Mouse (Mus musculus): ENCODE measurements around the gene Lrrc29. TPM values are rescaled to one million over a fixed set of nuclear protein-coding genes. Genes with fewer than 3 reads are reported as not detected.

Gene Lrrc29
- polyA plus RNA-seq, 1 experiment from 2014 or later: 1.4 TPM

DNA sequence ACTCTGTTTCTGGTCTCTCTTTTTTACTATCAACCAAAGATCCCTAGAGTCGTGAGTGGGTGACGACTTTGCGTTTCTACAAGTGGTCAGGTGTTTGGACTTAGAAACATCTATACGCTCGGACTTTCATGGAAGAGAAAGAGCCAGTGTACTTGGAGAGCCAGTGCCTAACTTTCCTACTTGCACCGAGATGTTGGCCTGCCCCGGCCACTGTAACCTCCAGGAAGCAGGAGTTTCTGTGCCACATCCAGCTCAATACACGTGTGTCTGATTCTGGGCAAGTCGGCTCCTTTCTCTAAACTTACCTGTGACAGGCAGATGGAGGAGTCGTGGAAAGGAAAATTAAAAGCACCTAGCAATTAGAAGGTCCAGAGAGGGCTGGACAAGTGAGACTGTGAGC lies 50.2 kb downstream of the Lrrc29 start, which contains the start of gene Nol3:
Nol3 (plus strand) TSS at position 301 of the 400 bp plus-strand sequence.
- H3K4me3 ChIP-seq: peak within 1 kb of the TSS; percentile 55
- H3K36me3 ChIP-seq (replicated peaks): no peaks in the 10 kb centered on the region; the same call in 1 of the 2 replicates
- peaks cover 100% of the 10 kb centered on the region for H3K27me3 ChIP-seq (ENCODE audit: poor library complexity, severe bottlenecking)
- WGBS: 4% methylated on average over 10 of the region's 10 CpGs
- peaks cover 39% of the 10 kb centered on the region for H3K4me1 ChIP-seq
- H3K27ac ChIP-seq: peak within 1 kb of the TSS; percentile 44; the same call in 1 of the 2 replicates
- no peaks in the 10 kb centered on the region for H3K9me3 ChIP-seq
- DNase-seq (ENCODE audit: extremely low spot score, low spot score): no peak

DNA sequence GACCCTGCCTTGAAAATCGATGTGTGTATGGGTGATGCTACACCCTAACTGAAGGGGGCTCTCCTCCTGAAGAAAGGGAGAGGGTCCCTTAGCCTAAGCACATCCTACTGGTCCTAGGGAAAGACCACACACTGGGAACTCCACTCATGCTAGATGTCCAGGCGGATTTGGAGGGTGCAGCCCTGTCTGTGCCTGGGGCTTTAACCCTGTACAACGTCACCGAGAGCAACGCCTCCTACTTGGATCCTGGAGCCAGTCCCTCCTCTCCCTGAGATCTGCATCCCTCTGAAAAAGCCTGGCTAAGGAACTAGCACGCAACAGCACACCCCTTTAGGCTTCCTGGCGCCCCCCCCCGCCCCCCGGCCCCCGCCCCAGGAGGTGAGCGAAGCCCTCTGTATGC lies 50.7 kb downstream of the Lrrc29 start:
- Histone ChIP-seq H3K4me3 (no peak overlapping the region), H3K4me1 (peaks cover 44% of the 10 kb centered on the region), H3K27ac (no peak overlapping the region), H3K27me3 (ENCODE audit: poor library complexity, severe bottlenecking) (peaks cover 100% of the 10 kb centered on the region), H3K36me3 (replicated peaks) (no peaks in the 10 kb centered on the region; the same call in 1 of the 2 replicates), H3K9me3 (no peaks in the 10 kb centered on the region)
- no peak for DNase-seq (ENCODE audit: extremely low spot score, low spot score)
- WGBS: 6% methylated on average over 11 of the region's 11 CpGs

- Histone ChIP-seq H3K36me3 (replicated peaks) (no peaks in the 10 kb centered on the region), H3K27me3 (ENCODE audit: poor library complexity, severe bottlenecking) (peaks cover 100% of the 10 kb centered on the region), H3K27ac (no peak overlapping the region), H3K4me1 (peaks cover 49% of the 10 kb centered on the region), H3K4me3 (peak overlapping the region; percentile 27; the same call in 1 of the 2 replicates), H3K9me3 (peaks cover 5% of the 10 kb centered on the region)
- DNase-seq (ENCODE audit: extremely low spot score, low spot score): no peak
- WGBS: under 1% methylated on average over 11 of the region's 11 CpGs
These were observed 55.2 kb downstream of the Lrrc29 start for GRCm38 (mm10) chr8:105270916-105271186.

- Histone ChIP-seq H3K36me3 (replicated peaks) (no peaks in the 10 kb centered on the region), H3K9me3 (peaks cover 5% of the 10 kb centered on the region), H3K27me3 (ENCODE audit: poor library complexity, severe bottlenecking) (peaks cover 100% of the 10 kb centered on the region), H3K27ac (no peak overlapping the region), H3K4me3 (peak overlapping the region; percentile 57), H3K4me1 (peaks cover 44% of the 10 kb centered on the region)
- no peak for DNase-seq (ENCODE audit: extremely low spot score, low spot score)
- WGBS: 2% methylated on average over 39 of the region's 39 CpGs
These were observed 55.8 kb downstream of the Lrrc29 start for GRCm38 (mm10) chr8:105270101-105270915.

DNA sequence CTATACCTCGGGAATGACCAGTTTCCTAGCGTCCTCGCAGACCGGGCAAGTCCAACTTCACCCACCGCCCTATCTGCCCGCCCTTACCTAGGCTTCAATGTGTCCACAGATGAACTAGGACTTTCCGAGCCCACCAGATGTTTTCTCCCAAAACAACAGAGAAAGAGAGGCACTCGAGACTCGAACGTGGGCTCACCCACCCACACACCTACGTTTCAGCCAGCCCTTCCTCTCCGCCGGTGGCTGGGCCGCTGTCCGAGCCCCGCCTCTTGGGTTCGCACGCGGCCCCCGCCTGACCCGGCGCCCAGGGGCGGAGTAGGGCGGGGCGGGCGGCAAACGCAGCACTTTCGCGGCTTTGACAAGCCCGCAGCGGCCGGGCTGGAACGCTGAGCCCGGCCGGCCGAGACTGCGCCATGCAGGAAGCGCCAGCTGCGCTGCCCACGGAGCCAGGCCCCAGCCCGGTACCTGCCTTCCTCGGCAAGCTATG lies 56.6 kb downstream of the Lrrc29 start, which contains the start of gene Hsf4:
Hsf4 (plus strand) TSS at position 341 of the 487 bp plus-strand sequence.
- Histone ChIP-seq H3K4me3 (peak within 1 kb of the TSS; percentile 57), H3K4me1 (peaks cover 51% of the 10 kb centered on the region), H3K27ac (no peak within 1 kb of the TSS), H3K9me3 (peaks cover 5% of the 10 kb centered on the region), H3K27me3 (ENCODE audit: poor library complexity, severe bottlenecking) (peaks cover 100% of the 10 kb centered on the region), H3K36me3 (replicated peaks) (no peaks in the 10 kb centered on the region)
- no peak for DNase-seq (ENCODE audit: extremely low spot score, low spot score)
- whole genome bisulfite sequencing: under 1% methylated on average over 42 of the region's 42 CpGs

DNA sequence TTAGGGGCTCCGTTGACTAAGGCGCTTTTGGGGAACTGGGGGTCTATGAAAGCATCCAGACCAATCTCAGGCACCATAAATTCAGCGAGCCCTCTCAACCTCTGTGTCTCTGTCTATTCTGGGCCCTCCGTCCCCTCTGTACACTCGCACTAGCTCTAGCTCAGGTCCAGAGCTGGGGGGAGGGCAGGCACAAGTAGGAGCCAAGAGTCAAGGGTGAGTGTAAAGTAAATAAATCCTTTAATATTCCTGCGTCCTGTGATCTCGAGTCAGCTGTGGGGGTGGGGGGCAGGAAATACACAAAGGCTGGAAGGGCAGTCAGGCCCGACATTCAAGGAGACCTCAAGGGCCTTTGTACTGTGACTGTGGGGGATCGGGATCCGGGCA lies 57.0 kb downstream of the Lrrc29 start:
- Histone ChIP-seq H3K4me3 (peak overlapping the region; percentile 57), H3K27me3 (ENCODE audit: poor library complexity, severe bottlenecking) (peaks cover 100% of the 10 kb centered on the region), H3K27ac (no peak overlapping the region), H3K36me3 (replicated peaks) (no peaks in the 10 kb centered on the region), H3K9me3 (peaks cover 5% of the 10 kb centered on the region), H3K4me1 (peaks cover 55% of the 10 kb centered on the region)
- no peak for DNase-seq (ENCODE audit: extremely low spot score, low spot score)
- under 1% methylated on average over 10 of the region's 10 CpGs for whole genome bisulfite sequencing

DNA sequence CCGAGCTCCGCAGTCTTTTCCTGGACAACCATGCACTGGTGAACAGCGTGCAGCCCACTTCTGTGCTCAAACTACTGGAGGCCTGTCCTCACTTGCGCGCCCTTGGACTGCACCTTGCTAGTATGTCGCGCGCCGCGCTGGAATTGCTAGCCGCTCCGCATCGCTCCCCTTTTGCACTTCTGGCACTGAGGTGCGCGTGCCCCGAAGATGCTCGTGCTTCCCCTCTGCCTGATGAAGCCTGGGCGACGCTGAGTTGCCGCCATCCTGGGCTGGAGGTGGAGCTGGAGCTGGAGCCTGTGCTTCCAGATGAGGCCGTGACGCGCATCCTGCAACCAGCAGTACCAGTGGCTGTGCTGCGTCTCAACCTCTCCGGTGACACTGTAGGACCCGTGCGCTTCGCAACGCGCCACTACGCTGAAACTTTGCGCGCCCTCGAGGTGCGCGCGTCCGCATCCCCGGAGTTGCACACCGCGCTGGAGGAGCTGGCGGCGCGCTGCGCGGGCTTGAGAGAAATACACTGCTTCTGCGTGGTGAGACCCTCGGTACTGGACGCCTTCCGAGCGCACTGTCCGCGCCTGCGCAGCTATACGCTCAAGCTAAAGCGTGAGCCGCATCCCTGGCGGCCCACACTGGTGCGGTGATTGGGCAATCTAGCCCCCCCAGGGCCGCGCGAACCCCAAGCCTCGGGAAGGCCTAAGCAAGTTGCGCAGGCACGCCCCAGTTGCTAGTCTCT lies 57.6 kb downstream of the Lrrc29 start:
- WGBS: under 1% methylated on average over 65 of the region's 65 CpGs
- peak; percentile 71 for DNase-seq (ENCODE audit: extremely low spot score, low spot score)
- Histone ChIP-seq H3K9me3 (peaks cover 5% of the 10 kb centered on the region), H3K27ac (no peak overlapping the region), H3K36me3 (replicated peaks) (no peaks in the 10 kb centered on the region), H3K4me1 (peaks cover 59% of the 10 kb centered on the region), H3K27me3 (ENCODE audit: poor library complexity, severe bottlenecking) (peaks cover 100% of the 10 kb centered on the region), H3K4me3 (peak overlapping the region; percentile 57)

- WGBS: 7% methylated on average over 13 of the region's 13 CpGs
- H3K4me3 ChIP-seq: no peak overlapping the region; the same call in 1 of the 2 replicates
- DNase-seq (ENCODE audit: extremely low spot score, low spot score): no peak
These were observed 59.3 kb downstream of the Lrrc29 start for GRCm38 (mm10) chr8:105266775-105267174.

GRCm38 (mm10) chr8:105265128-105265527 lies 61.0 kb downstream of the Lrrc29 start:
- no peak for DNase-seq (ENCODE audit: extremely low spot score, low spot score)
- H3K27ac ChIP-seq: no peak overlapping the region
- H3K4me3 ChIP-seq: peak overlapping the region; percentile 62
- H3K9me3 ChIP-seq: peaks cover 11% of the 10 kb centered on the region
- WGBS: 16% methylated on average over 10 of the region's 10 CpGs
- peaks cover 43% of the 10 kb centered on the region for H3K4me1 ChIP-seq
- no peaks in the 10 kb centered on the region for H3K36me3 ChIP-seq (replicated peaks)
- H3K27me3 ChIP-seq (ENCODE audit: poor library complexity, severe bottlenecking): peaks cover 100% of the 10 kb centered on the region

More at GRCm38 (mm10) chr8:105266775-105267174, 59.3 kb downstream of the Lrrc29 start:
- peaks cover 7% of the 10 kb centered on the region for H3K9me3 ChIP-seq
- H3K4me1 ChIP-seq: peaks cover 58% of the 10 kb centered on the region
- peaks cover 100% of the 10 kb centered on the region for H3K27me3 ChIP-seq (ENCODE audit: poor library complexity, severe bottlenecking)
- H3K27ac ChIP-seq: no peak overlapping the region
- no peaks in the 10 kb centered on the region for H3K36me3 ChIP-seq (replicated peaks)

DNA sequence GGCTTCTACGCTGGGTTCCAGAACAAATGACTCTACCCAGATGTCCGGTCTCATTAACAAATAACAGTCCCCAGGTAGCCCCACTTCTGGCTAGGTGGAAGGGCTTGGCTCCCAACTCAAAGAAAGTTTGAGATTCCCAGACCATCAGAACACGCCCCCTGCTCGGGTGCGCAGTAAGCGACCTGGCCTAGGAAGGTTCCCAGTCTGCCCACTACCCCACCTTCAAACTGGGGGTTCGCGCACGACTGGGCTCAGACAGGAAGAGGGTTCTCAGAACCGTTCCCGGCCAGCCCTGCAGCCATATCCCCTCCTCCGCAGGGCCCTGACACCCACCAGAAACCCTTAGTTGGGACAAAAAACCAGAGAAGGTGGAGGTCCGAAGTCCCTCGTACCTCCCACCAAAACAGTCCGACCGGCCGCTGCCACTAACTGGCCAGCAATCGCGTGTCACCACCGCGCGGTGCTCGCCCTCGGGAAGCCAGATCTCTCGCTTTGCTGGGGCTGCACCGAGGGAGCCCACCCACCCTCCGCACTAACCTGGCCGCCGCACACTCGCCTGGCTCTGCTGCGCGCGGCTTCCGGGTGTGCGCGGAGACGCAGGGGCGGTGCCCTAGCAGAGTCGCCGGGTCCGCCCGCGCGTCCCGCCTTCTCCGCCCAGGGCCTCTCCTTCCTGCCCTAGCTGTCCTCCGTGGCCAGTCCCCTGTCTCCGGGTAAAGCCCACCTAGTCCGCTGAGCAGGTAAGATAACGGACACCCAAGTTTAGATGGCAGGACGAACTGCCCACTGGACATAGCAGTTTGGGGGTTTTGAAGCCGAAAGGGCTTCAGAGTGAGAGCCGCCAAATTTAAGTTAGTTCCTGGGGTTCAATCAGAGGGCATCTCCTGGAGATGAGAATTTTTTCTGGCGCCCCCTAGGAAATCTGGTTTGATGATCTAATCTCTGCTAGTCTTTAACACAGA lies 61.8 kb downstream of the Lrrc29 start, which contains the start of the genes Tradd and Fbxl8:
Tradd (minus strand) TSS at position 586 of the 959 bp plus-strand sequence.
Fbxl8 (plus strand) TSS at position 625 of the 959 bp plus-strand sequence.
- Histone ChIP-seq H3K9me3 (peaks cover 11% of the 10 kb centered on the region), H3K27ac (peak within 1 kb of the TSS; percentile 27; the same call in 1 of the 2 replicates), H3K27me3 (ENCODE audit: poor library complexity, severe bottlenecking) (peaks cover 100% of the 10 kb centered on the region), H3K4me1 (peaks cover 41% of the 10 kb centered on the region), H3K4me3 (peak within 1 kb of the TSS; percentile 62), H3K36me3 (replicated peaks) (no peaks in the 10 kb centered on the region)
- 1% methylated on average over 54 of the region's 54 CpGs for WGBS
- DNase-seq (ENCODE audit: extremely low spot score, low spot score): peak; percentile 69

GRCm38 (mm10) chr8:105263244-105263912 lies 62.7 kb downstream of the Lrrc29 start:
- H3K27me3 ChIP-seq (ENCODE audit: poor library complexity, severe bottlenecking): peaks cover 100% of the 10 kb centered on the region
- 38% methylated on average over 16 of the region's 16 CpGs for WGBS
- peaks cover 11% of the 10 kb centered on the region for H3K9me3 ChIP-seq
- H3K36me3 ChIP-seq (replicated peaks): no peaks in the 10 kb centered on the region
- H3K4me3 ChIP-seq: peak overlapping the region; percentile 62; the same call in 1 of the 2 replicates
- no peak overlapping the region for H3K27ac ChIP-seq
- peaks cover 41% of the 10 kb centered on the region for H3K4me1 ChIP-seq
- DNase-seq (ENCODE audit: extremely low spot score, low spot score): no peak
